ENCODE assay signal across 8 mouse cellular contexts in the genomic region with DNA sequence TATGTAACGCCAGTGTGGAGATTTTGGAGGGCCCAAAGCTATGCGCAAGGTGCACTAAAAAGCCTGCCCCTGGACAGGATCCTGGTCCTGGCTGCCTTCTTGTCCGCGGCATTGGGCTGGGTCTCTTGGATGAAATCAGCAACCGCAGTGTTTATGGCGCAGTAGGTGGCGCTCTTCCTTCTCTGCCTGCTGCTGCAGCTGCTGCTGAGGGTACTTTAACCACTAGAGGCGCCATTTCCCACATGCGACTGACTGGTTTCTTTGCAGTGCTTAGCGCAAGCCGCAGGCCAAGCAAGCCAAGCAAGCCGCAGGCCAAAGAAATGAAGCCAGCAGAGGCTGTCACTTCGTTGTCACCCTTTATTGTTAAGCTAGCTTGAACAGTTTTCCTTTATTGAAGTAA. TPM values are rescaled to one million over a fixed set of nuclear protein-coding genes. Genes with fewer than 3 reads are reported as not detected.
A peak's percentile ranks its signal among the peaks of the same experiment; 100 is the strongest.
DNase-seq lines count a peak whose midpoint lies in the region; ATAC-seq and TF ChIP-seq lines count a peak whose summit lies in the region.

No protein-coding gene starts in this region.

- no peak overlapping the region for H3ac ChIP-seq in C2C12 (ENCODE audit: control insufficient read depth, insufficient read length, low read depth)

- peak; percentile 100 for TF ChIP-seq CTCF in C2C12 (IDR thresholded peaks at IDR 0.05; ENCODE audit: control insufficient read depth, insufficient read depth, insufficient read length)
- TF ChIP-seq CTCF in embryonic fibroblast, embryonic 13.5 days (IDR thresholded peaks at IDR 0.05; ENCODE audit: borderline replicate concordance, insufficient read depth, low read length) = peak; percentile 99

- WGBS in heart, embryonic 10.5 days = 2% methylated on average over 13 of the region's 13 CpGs
- 2% methylated on average over 13 of the region's 13 CpGs for WGBS in kidney, embryonic 14.5 days

- H3K27me3 ChIP-seq in C2C12 (ENCODE audit: control insufficient read depth, insufficient read depth, insufficient read length) = no peaks in the 10 kb centered on the region
- no peaks in the 10 kb centered on the region for H3K27me3 ChIP-seq in heart, embryonic 10.5 days (ENCODE audit: insufficient read depth, poor library complexity, severe bottlenecking)
- no peaks in the 10 kb centered on the region for H3K27me3 ChIP-seq in kidney, embryonic 14.5 days (ENCODE audit: control insufficient read depth, insufficient read depth, low read length)

- peak; percentile 99 for DNase-seq in brain, adult 2 months (ENCODE audit: low read depth, low spot score)
- peak; percentile 95 for DNase-seq in heart, embryonic 10.5 days (ENCODE audit: low spot score)
- peak; percentile 94 for DNase-seq in liver
- peak; percentile 77 to 86 for DNase-seq in monocyte, adult 2 months (ENCODE audit: low read depth in 1 of 2, low spot score in 2 of 2)
- peak; percentile 81 to 88 for DNase-seq in spleen, postnatal 14 days (ENCODE audit: low spot score in 2 of 2)

- peaks cover 48% of the 10 kb centered on the region for H3K36me3 ChIP-seq in C2C12 (ENCODE audit: control insufficient read depth, insufficient read depth)
- H3K36me3 ChIP-seq in heart, embryonic 10.5 days = peaks cover 46% of the 10 kb centered on the region
- peaks cover 48% of the 10 kb centered on the region for H3K36me3 ChIP-seq in kidney, embryonic 14.5 days (ENCODE audit: control insufficient read depth, insufficient read depth, low read length)

- ATAC-seq in kidney, embryonic 14.5 days (ENCODE audit: low FRiP score, low TSS enrichment) = peak; percentile 41; the same call in 1 of the 2 replicates

- peaks cover 65% of the 10 kb centered on the region for H3K79me2 ChIP-seq in C2C12 (ENCODE audit: control insufficient read depth, insufficient read depth)

- H3K4me3 ChIP-seq in C2C12 (ENCODE audit: insufficient read depth, poor library complexity, severe bottlenecking) = peak overlapping the region; percentile 97
- H3K4me3 ChIP-seq in embryonic fibroblast, embryonic 13.5 days (ENCODE audit: insufficient read depth, low read length) = peak overlapping the region; percentile 31; the same call in 1 of the 2 replicates
- H3K4me3 ChIP-seq in heart, embryonic 10.5 days = peak overlapping the region; percentile 100
- peak overlapping the region; percentile 98 for H3K4me3 ChIP-seq in kidney, embryonic 14.5 days (ENCODE audit: low read length)

- peak overlapping the region; percentile 90 for H3K4me2 ChIP-seq in kidney, embryonic 14.5 days (replicated peaks; ENCODE audit: low read depth, low read length)

- no peaks in the 10 kb centered on the region for H3K9me3 ChIP-seq in heart, embryonic 10.5 days
- no peaks in the 10 kb centered on the region for H3K9me3 ChIP-seq in kidney, embryonic 14.5 days (ENCODE audit: control insufficient read depth, low read length)

- H3K27ac ChIP-seq in embryonic fibroblast, embryonic 13.5 days (ENCODE audit: insufficient read depth, low read length) = no peak overlapping the region
- no peak overlapping the region for H3K27ac ChIP-seq in heart, embryonic 10.5 days
- H3K27ac ChIP-seq in kidney, embryonic 14.5 days (ENCODE audit: low read depth, low read length) = no peak overlapping the region

- H3K4me1 ChIP-seq in embryonic fibroblast, embryonic 13.5 days (ENCODE audit: control insufficient read depth, insufficient read depth, low read length) = no peaks in the 10 kb centered on the region
- peaks cover 23% of the 10 kb centered on the region for H3K4me1 ChIP-seq in heart, embryonic 10.5 days
- peaks cover 12% of the 10 kb centered on the region; the same call in 1 of the 2 replicates for H3K4me1 ChIP-seq in kidney, embryonic 14.5 days (ENCODE audit: control insufficient read depth, insufficient read depth, low read length)

- no peak for TF ChIP-seq POLR2A in embryonic fibroblast, embryonic 13.5 days (IDR thresholded peaks at IDR 0.05; ENCODE audit: low read depth, low read length)

- H3K79me3 ChIP-seq in C2C12 (ENCODE audit: low read depth) = peaks cover 54% of the 10 kb centered on the region

- no peak overlapping the region for H3K9ac ChIP-seq in kidney, embryonic 14.5 days (ENCODE audit: low read depth, low read length)

TF ChIP-seq in C2C12, 6 proteins besides CTCF, POLR2A, EP300 and RAD21:
- TF ChIP-seq MYOD1 (IDR thresholded peaks at IDR 0.05; ENCODE audit: control insufficient read depth, insufficient read length, low read depth) = peak; percentile 70
- no peak for TF ChIP-seq FOSL1 (IDR thresholded peaks at IDR 0.05; ENCODE audit: insufficient read depth, low read length, poor library complexity, severe bottlenecking)
- peak; percentile 83 for TF ChIP-seq MAX (IDR thresholded peaks at IDR 0.05)
- TF ChIP-seq CEBPB (IDR thresholded peaks at IDR 0.05; ENCODE audit: low read depth) = no peak

RNA-seq across cellular contexts. Expression of a gene that starts 2.6 kb away (rescaled TPM):
- polyA plus RNA-seq in C2C12 (2012; fragmentation: generic; extraction: Trizol) = 397 TPM
- polyA plus RNA-seq in embryonic fibroblast, embryonic 13.5 days (2011; ENCODE audit: insufficient read length, low read depth, missing spikeins) = 594 and 640 TPM in 2 replicates
- polyA plus RNA-seq in heart, embryonic 10.5 days (2016; fragmentation: Nextera tagmentation; extraction: Ambion mirVana) = 841 and 1,083 TPM in 2 replicates
- 1,237 and 1,509 TPM in 2 replicates for polyA plus RNA-seq in kidney, embryonic 14.5 days (2014; fragmentation: Nextera tagmentation; extraction: Ambion mirVana)

RNA-seq across cellular contexts. Expression of a gene that starts 42.4 kb away (rescaled TPM):
- polyA plus RNA-seq in C2C12 (2012; fragmentation: generic; extraction: Trizol) = 10.2 TPM
- 7.1 and 8.1 TPM in 2 replicates for polyA plus RNA-seq in embryonic fibroblast, embryonic 13.5 days (2011; ENCODE audit: insufficient read length, low read depth, missing spikeins)
- polyA plus RNA-seq in heart, embryonic 10.5 days (2016; fragmentation: Nextera tagmentation; extraction: Ambion mirVana) = 10.3 and 12.0 TPM in 2 replicates
- 11.7 and 20.1 TPM in 2 replicates for polyA plus RNA-seq in kidney, embryonic 14.5 days (2014; fragmentation: Nextera tagmentation; extraction: Ambion mirVana)

Comparison
In these comparisons a context has a peak if more than half of its experiments do, and no peak if none do; other contexts are left out.
1. H3K4me3 ChIP-seq: peak in every context shown above with its lines; median percentile 100 in heart, embryonic 10.5 days; 98 in kidney, embryonic 14.5 days; 97 in C2C12; 31 in embryonic fibroblast, embryonic 13.5 days.